ENCODE assay signal across 23 mouse cellular contexts in genomic region chr8:93845186-93845585, GRCm38 (mm10). TPM values are rescaled to one million over a fixed set of nuclear protein-coding genes. Genes with fewer than 3 reads are reported as not detected.
DNase-seq lines count a peak whose midpoint lies in the region; ATAC-seq and TF ChIP-seq lines count a peak whose summit lies in the region.
"Had no signal": no experiment of that assay in that cellular context is flagged by ENCODE, and none has a peak within 500 bp of the region (broad histone marks: within the 10 kb centered on the region; RNA-seq: fewer than 3 reads in every experiment).

No protein-coding gene starts in this region.

- no peaks in the 10 kb centered on the region for H3K27me3 ChIP-seq in liver, postnatal 0 days (ENCODE audit: insufficient read depth, low read length)
- H3K27me3 ChIP-seq: embryonic facial prominence, embryonic 15.5 days; hindbrain, embryonic 13.5 days; intestine, embryonic 15.5 days had no signal

- TF ChIP-seq CTCF in layer of hippocampus, adult 2 months (conservative IDR thresholded peaks at IDR 0.05) = no peak
- TF ChIP-seq CTCF in liver, postnatal 0 days (IDR thresholded peaks at IDR 0.05; ENCODE audit: low read depth) = no peak

- H3K4me1 ChIP-seq in liver, postnatal 0 days (ENCODE audit: insufficient read depth) = peaks cover 7% of the 10 kb centered on the region; the same call in 1 of the 2 replicates

- H3K9ac ChIP-seq in liver, postnatal 0 days (replicated peaks) = no peak overlapping the region
- H3K9ac ChIP-seq: embryonic facial prominence, embryonic 15.5 days; hindbrain, embryonic 13.5 days; intestine, embryonic 15.5 days had no signal

- H3K4me2 ChIP-seq in liver, postnatal 0 days (ENCODE audit: low read depth, low read length) = no peak overlapping the region
- H3K4me2 ChIP-seq: embryonic facial prominence, embryonic 15.5 days; hindbrain, embryonic 13.5 days; intestine, embryonic 15.5 days had no signal

- no peak for ATAC-seq in liver, postnatal 0 days
- ATAC-seq: forebrain, embryonic 14.5 days; intestine, embryonic 15.5 days had no signal

- no peak for DNase-seq in layer of hippocampus, adult 2 months (ENCODE audit: low spot score in 2 of 2)
- DNase-seq in layer of hippocampus, adult 9-11 months = no peak
- peak; percentile 74 for DNase-seq in cerebellum, adult 11 months
- DNase-seq in cerebellum, adult 8-10 months = peak; percentile 77
- peak; percentile 32 to 68 for DNase-seq in cerebellum, postnatal 14 days
- DNase-seq in gastrocnemius, postnatal 4 days (ENCODE audit: low spot score in 2 of 2) = no peak
- no peak for DNase-seq in urinary bladder, adult 2 months (ENCODE audit: low spot score)
- DNase-seq in liver, postnatal 0 days = no peak
- DNase-seq: adrenal gland, postnatal 10 days; embryo, embryonic 11 days; gastrocnemius, postnatal 36 days; heart, adult 18-20 months; heart, postnatal 10 days; kidney, adult 18-20 months had no signal

- H3K9me3 ChIP-seq in liver, postnatal 0 days (ENCODE audit: low read length) = no peaks in the 10 kb centered on the region
- H3K9me3 ChIP-seq: embryonic facial prominence, embryonic 15.5 days; forebrain, embryonic 10.5 days; heart, embryonic 10.5 days; hindbrain, embryonic 13.5 days; intestine, embryonic 15.5 days had no signal

- TF ChIP-seq EP300 in liver, postnatal 0 days (IDR thresholded peaks at IDR 0.05; ENCODE audit: low read depth) = no peak

- H3K27ac ChIP-seq in layer of hippocampus, adult 2 months = peak overlapping the region; percentile 86; the same call in 1 of the 2 replicates
- H3K27ac ChIP-seq in liver, postnatal 0 days (ENCODE audit: low read depth) = no peak overlapping the region
- H3K27ac ChIP-seq: embryonic facial prominence, embryonic 15.5 days; forebrain, embryonic 10.5 days; heart, embryonic 10.5 days; hindbrain, embryonic 13.5 days; intestine, embryonic 15.5 days had no signal

- no peaks in the 10 kb centered on the region for H3K36me3 ChIP-seq in liver, postnatal 0 days (replicated peaks; ENCODE audit: insufficient read depth, low read length)
- H3K36me3 ChIP-seq: embryonic facial prominence, embryonic 15.5 days; forebrain, embryonic 10.5 days; heart, embryonic 10.5 days; hindbrain, embryonic 13.5 days; intestine, embryonic 15.5 days had no signal

- H3K4me3 ChIP-seq in layer of hippocampus, adult 2 months = no peak overlapping the region
- no peak overlapping the region for H3K4me3 ChIP-seq in liver, postnatal 0 days (ENCODE audit: low read depth, low read length)
- H3K4me3 ChIP-seq: embryonic facial prominence, embryonic 15.5 days; erythroblast, embryonic 14.5 days; forebrain, embryonic 10.5 days; heart, embryonic 10.5 days; hindbrain, embryonic 13.5 days; intestine, embryonic 15.5 days had no signal

- 82% methylated on average over 1 of the region's 1 CpGs for WGBS in liver, postnatal 0 days (ENCODE audit: insufficient replicate concordance)

RNA-seq across cellular contexts. Expression of gene Gnao1, which starts 35.4 kb away (rescaled TPM):
- 100 to 1,000 TPM; 662 to 678 TPM for total RNA-seq in layer of hippocampus, adult 2 months (2021)
- total RNA-seq in gastrocnemius, postnatal 4 days (2021) = 10 to 100 TPM; 13.4 TPM
- polyA plus RNA-seq in urinary bladder, adult 2 months (2012; rRNA removed) = 45.3 and 80.5 TPM in 2 replicates
- 0.08 and 0.34 TPM in 2 replicates for polyA plus RNA-seq in liver, postnatal 0 days (2015; fragmentation: Nextera tagmentation; extraction: Ambion mirVana)
- total RNA-seq: hematopoietic stem cell, adult 5-6 weeks; MEL had no signal

Comparison
In these comparisons a context has a peak if more than half of its experiments do, and no peak if none do; other contexts are left out.
1. DNase-seq: peak in cerebellum, adult 11 months (single experiment), cerebellum, adult 8-10 months (single experiment) and cerebellum, postnatal 14 days (2 of 2); none in layer of hippocampus, adult 2 months (0 of 2), layer of hippocampus, adult 9-11 months (single experiment), gastrocnemius, postnatal 4 days (0 of 2), urinary bladder, adult 2 months (single experiment) and liver, postnatal 0 days (single experiment).
2. RNA of gene Gnao1, which starts 35.4 kb away (total RNA-seq): 662 to 678 TPM in layer of hippocampus, adult 2 months; 13.4 TPM in gastrocnemius, postnatal 4 days; every median in the first group is over 10 times any median in the second.